Mouse (Mus musculus) adrenal gland, adult 18-20 months (tissue): ENCODE data around the gene Gm10271. TPM values are rescaled to one million over a fixed set of nuclear protein-coding genes. Genes with fewer than 3 reads are reported as not detected.

Experiments
- DNase-seq, 2 experiments: peaks; one replicate each; pipeline ENCODE4 v3.0.0; 2021 to 2022; ENCODE audit warnings: low spot score in 2 of 2
- total RNA-seq, 2 experiments: library from RNA; stranded (reverse); gene quantifications; 1 replicate in 1 of 2; 2 replicates in 1 of 2; pipeline ENCODE4 v1.2.3; 2021

Gene Gm10271
- total RNA-seq, 2 experiments from 2014 or later = not detected

DNA sequence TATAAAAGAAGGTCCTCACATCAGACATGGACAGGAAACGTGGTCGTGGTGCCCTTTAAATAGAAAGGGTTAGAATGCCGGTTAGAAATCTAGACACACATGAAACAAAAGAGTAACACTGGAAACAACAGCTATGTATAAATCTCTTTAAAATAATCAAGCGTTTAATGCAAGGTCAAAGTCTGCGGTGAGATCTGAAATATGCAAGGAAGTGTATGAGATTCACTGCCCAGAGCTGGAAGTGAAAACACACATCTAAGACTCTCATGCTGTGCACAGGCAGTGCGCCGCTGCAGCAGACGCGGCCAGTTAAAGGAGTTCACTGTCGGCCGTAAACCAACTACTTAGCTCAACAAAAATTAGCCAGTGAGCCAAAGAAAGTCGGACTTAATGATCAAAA is 37.4 kb downstream of the Gm10271 start:
- DNase-seq = no peak

DNA sequence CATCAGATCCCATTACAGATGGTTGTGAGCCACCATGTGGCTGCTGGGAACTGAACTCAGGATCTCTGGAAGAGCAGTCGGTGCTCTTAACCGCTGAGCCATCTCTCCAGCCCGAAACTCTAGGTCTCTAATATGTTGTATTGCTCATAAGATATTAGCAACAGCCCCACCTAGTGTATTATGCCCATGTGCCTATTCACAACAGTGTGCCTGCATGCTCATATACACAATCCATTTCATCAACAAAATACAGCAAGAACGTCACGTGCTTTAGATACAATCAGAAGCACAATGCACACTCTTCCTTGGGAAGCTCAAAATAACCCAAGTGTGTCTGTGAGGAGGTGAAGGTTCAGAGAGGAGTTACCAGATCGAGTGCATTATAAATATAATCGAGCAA is 38.6 kb downstream of the Gm10271 start:
- DNase-seq = no peak

DNA sequence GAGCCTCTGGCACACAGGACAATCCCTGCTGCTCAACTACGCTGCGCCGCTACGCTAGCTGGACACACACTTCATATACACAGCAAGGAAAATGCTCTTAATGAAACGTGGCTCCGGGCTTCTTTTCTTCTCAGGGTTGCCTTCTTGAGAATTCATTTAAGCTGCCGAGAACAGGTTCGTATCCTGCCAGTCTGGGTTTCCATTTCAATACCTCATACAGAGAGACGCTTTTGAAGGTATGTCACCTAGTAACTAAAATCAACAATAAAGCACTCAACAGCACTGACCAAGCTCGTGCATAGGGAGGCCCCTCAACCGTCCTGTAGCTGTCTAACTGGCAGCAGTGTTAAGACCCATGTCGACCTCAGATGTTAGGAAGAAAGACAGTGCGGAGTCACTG is 40.0 kb downstream of the Gm10271 start:
- DNase-seq = no peak

DNA sequence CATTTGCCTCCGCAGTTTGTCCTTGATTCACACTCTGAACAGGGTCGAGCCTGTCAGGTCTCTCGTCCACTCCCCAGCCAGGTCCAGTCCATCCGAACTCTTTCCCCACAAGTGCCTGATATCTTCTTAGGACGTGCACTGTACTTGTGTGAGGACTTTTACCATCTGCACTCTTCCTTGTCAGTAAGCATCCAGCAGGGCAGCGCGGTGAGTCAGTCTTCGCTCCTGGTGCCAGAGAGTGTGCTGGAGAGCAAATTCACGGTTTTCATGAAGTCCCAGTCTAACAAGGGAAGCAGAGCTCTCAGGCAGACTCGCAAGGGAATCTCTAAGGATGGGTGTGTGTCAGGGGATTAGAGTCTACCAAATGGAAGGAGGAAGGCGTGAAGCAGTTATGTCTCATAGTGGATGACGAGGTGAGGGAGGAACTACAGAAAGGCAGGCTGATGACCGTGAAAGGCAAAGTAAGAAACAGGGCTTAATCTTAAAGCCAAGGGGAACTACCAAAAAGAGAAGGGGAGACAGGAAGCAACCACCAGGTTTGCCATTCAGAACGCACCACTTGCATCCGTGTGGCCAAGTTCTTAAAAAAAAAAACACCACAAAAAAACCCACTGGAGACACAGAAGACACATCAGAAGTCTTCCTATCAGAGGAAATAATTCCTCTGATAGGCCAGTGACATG is 40.8 kb downstream of the Gm10271 start:
- DNase-seq = no peak

DNA sequence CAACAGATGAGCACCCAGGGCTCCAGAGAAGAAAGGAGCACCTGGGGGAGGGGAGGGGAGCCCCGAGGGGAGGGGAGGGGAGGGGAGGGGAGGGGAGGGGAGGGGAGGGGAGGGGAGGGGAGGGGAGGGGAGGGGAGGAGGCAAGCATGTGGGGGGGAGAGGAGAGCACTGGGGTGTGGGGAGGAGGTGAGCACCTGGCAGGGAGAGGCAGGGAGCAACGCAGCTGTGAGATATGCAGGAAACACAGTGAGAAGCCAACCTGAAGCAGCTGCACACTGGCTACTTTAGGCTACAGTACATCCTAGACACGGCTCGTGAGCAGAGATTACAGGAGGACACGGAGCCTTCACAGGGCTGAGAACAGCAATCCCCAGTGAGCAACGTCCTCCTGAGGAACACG is 41.5 kb downstream of the Gm10271 start:
- DNase-seq = no peak

DNA sequence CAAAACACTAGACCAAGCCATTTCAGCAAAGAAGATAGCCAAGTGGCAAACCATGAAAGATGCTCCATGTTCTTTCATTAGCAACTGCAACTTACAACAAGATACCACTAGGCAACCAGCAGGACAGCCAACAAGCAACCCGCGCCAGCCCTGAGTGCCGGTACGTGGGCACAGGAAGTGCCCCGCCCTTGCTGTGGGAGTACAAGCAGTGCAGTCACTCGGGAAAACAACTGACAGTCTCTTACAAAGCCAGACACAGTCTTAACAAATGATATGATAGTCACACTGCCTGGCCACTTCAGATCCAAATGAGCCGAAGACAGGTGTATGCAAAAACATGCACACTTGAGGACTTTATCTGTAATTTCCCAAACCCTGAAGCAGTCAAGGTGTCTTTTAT is 41.9 kb downstream of the Gm10271 start:
- no peak for DNase-seq

DNA sequence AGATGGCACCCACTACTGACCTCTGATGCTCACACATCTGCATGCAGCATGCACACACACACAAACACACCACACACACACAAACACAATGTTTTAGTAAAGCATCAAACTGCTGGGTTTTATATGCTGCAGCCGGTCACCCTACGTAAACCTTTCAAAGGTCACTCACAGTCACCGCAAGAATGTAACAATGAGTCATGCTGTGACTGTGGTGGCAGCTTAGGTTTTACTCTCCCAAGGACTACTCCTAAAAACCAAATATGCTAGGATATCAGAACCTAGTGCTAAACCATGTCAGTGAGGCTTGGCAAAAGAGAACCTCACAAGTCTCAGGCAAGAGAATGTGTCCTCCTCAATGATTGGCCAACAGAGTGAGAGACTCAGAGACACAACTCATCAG is 43.6 kb downstream of the Gm10271 start:
- DNase-seq = no peak

DNA sequence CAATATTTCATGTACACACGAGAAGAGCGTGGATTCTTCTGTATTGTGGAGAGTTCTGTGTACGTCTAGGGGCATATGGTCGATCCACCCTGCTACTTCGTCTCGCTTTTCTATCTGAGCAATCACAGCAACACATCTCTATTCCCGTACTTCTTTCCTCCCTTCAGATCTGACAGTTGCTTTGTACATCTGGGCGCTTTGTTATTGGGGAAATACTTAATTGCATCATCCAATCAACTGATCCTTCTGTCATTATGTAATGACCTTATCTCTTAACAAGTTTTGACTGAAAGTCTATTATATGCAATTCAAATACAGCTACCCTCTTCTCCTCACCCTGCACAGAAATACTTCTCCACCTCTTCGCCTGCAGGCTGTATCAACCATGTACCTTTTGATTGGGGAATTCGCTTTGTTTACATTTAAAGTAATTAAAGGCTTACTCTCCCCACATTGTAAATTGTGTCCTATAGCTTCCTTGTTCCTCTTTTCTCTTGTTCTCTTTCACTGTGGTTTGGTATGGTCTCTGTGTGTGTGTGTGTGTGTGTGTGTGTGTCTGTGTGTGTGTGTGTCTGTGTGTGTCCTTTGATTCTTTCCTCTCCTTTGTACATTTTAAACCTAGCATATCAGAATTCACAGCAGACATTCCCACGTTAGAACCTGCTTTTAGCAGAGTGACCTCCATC is 45.8 kb downstream of the Gm10271 start:
- no peak for DNase-seq

DNA sequence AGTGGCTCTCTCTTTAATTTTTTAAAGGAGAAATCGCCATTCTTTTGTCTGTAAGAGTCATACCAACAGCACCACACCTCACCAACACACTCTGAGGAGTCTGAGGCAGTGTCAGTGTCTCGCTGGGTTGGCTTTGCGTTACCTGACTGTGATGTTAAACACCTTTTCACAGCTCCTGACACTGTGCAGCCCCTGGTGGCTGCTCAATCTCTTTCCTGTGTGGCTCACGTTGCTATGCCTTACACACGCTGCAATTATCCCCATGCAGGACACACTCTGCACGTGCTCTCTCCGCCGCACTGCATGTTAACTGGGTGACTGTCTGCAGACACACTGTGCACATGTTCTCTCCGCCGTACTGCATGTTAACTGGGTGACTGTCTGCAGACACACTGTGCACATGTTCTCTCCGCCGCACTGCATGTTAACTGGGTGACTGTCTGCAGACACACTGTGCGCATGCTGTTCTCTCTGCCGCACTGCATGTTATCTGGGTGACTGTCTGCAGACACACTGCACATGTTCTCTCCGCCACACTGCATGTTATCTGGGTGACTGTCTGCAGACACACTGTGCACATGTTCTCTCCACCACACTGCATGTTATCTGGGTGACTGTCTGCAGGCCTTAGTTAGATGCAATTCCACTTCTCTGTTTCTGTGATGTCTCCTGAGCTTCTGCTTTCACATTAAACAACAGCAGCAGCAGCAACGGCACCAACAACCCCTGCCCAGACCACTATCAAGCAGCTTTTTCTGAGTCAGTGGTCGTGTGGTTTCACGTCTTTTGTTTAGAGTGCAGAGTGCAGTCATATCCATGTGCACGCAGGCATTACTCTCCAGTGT is 48.5 kb downstream of the Gm10271 start:
- no peak for DNase-seq

DNA sequence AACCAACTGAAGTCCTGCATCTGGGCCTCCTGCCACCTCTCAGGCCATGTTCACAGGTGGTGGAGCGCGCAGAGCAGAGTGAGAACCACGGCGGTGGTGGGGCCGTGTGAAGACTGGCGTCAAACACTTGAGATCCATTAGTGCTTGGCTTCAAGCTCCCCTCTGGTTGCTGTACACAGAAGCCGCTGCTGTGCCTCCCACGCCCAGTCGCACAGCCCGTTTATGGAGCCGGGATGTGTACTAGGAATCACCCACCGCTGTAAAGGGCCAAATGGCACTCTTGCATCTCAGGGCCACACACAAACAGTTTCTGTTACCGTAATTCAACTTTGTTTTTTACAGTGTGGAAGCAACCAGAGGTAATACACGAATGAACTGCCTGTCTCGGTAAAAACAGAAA is 50.2 kb downstream of the Gm10271 start:
- no peak for DNase-seq

DNA sequence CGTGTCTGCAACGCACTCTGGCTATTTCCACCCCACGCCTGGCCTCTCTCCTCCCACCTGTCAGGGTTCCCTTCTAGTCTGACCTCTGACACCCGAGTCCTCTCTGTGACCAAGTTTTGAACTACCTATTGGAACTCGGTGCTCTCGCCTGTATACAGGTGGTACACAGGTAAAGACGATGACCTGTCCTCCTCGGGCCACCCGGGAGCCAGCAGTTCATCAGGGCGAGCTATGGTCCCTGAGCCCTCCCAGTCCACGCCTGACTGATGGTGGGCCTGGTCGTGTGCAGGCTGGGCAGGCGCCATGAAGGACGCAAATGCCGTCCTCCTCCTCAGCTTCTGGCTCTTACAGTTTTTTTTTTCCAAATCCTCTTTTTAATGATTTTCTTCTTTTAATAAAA is 51.0 kb downstream of the Gm10271 start:
- DNase-seq = no peak

DNA sequence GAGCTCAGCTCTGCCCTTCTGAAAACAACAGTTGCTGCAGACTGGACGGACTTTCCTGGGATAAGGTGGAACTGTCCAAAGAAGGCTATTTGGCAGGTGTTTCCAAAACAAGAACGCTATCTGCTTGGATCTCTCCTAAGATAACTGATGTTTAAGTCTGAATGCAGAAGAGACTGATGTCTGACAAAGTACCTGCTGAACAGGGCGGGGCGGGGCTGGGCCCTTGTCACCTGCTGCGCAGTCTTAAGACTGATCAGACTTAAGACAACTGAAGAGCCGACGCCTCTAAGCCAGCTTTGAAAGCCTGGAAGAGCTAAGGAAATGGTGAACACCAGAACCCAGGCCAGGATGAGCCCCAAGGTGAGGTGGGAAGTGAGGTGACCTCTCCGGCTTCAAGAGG is 51.8 kb downstream of the Gm10271 start:
- no peak for DNase-seq

DNA sequence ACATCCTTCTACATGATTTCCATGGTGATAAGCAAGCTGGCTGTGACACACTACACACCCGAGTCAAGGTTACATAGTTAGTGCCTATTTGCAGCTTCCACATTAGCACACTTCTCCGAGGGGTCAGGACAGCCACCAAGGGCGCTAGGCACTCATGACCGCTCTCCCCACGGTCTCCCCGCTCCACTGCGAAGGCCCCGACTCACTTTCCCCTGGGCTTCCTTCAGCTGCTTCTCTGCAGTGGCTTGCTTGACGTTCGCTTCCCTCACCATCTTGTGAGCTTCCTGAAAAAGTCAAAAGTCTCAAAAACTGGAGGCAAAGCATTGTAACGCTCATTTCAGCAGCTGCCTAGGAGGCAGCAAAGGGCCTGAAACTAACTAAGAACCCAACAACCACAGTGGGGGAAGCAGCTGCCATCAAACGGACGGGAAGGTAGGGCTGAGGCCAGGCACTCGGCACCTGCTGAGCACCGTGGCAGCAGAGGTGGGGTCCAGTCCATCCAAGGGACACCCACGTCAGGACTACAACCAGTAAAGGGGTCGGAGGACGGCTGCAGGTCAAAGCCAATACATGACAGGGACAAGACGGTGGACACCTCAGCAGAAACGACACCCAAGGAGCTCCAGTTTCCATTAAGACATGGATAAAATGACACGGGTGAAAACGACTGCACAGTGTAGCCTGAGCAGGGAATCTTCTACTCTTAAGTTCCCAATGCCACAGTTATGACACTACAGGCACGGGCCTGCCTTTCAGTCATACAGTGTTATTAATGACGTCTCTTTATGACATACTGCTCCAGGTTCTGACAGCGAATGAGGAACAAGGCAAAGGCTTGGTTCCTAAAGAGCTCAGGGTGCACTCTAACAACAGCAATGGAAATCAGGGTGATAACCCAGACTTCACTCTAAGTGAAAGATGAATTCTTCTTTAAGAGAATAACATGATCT is 52.8 kb downstream of the Gm10271 start:
- DNase-seq = no peak

DNA sequence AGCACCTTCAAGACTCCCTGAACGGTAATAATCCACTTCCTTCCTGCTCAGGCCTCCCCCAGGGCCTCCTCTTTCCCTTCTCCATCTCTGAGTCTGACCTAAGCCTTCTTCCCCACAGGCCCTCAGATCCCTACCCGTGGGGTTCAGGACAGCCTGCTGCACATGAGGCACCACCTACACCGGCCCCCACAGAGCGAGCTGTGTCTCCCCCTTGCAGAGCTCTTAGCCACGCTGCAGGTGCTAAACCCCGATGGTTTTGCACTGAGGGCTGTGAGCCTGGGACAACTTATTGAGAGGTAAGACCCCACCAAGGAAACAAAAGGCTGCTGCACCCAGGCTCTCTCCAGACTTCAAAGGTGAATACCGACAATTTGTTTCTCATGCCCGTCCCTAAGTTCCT is 55.8 kb downstream of the Gm10271 start:
- DNase-seq = no peak

DNA sequence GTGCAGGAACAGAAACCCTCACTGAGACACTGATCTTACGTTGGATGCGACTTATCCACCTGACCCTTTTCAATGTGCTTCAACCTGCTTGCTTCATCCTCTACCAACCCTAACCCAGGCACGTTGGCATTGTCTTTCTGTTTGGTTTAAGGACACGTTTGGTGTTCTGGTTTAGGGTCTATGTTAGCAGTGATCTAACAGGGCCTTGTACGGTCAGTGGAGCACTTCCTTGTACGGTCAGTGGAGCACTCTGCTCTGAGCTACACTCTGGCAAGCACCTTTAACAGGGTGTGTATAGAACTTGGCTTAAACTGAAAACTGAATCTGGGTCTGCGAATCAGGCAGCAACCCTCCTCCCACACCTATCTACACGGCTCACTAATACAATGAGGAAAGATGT is 57.1 kb downstream of the Gm10271 start:
- DNase-seq = no peak

DNA sequence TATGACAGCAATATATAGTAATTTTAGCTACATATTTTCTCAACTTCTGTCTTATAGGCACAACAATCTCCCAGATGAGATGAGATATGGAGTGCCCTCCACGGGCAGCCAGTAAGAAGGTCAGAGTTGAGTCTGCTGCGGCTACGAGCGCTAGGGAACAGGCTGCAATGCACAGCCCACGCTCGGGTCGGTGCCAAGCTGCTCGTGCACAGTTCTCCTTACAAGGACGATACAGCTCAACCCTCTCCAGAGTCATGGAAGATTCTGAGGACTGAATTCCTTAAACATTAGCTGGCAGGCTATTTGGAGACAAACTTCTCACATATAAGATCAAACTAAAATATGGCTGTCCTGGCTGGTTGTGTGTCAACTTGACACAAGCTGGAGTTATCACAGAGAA is 57.8 kb downstream of the Gm10271 start:
- DNase-seq = peak; percentile 58 to 63

DNA sequence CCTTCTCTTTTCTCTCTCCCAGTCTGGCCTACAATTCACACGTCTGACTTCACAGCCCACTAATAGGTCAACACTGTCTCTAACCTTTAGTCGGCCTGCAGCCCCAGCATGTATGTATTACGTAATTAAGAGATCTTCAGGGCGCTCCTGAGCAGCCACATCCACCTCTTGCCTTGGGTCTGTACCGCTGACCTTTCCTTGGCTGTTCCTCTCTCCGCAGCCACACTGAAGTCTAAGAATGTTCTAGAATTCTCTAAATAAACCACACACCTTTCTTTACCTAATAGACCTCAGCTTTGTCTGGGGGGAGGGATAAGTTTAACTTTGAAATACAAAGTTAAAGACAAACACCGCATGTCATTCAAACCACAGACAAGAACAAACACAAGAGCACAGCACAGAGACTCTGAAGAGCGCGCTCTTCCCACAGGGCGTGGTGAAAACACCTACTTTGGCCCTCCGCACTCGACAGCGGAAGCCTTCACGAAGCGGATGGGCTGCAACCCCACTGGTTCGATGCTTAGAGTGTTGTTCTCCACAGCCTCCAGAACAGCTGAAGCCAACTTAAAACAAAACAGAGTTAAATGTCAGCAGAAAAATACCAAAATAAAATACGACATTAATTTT is 58.6 kb downstream of the Gm10271 start:
- DNase-seq = no peak

DNA sequence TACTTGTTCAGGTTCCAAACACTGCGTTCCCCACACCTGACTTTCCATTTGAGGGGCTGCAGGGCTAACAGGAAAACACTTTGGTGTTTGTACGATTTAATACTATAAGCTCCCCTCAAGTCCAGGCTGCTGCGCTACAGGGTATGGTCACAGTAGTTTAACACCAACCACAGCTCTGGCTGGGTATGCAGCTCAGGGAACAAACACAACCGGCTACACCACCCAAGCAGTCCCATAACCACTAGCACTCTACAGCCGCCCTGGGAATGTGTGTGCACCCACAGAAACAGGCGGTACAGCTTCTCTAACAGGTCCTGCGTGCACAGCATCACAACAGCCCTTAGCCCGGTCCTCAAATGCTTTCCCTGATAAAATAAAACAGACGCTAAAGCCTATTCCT is 59.6 kb downstream of the Gm10271 start:
- no peak for DNase-seq

DNA sequence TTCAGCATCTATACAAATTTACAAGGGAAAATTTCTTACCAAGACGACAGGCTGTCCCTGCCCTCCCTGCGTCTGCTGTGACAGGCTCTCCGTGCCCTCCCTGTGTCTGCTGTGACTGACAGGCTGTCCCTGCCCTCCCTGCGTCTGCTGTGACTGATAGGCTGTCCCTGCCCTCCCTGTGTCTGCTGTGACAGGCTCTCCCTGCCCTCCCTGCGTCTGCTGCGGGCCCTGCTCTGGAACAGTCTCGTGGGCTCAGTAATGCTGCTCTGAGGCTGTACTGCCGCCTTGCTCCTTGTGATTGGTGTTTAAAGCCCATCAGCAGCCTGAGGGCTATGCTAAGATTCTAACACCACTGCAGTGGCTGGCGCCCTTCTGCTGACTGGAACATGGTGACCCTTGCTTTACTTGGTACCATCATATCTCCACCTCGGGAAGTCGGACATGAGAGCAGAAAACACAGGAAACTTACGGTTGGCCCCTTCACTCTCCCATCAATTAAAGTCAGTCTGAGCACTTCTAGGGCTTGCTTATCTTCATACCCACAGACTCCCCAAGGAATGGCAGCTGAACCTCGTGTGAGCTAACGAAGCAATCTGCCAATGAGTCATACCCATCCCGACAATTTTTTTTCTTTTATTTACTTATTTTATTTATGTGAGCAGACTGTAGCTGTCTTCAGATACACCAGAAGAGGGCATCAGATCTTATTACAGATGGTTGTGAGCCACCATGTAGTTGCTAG is 63.3 kb downstream of the Gm10271 start:
- DNase-seq = no peak
